Mouse (Mus musculus): ENCODE data around the gene Arhgap19.
A peak's percentile ranks its signal among the peaks of the same experiment; 100 is the strongest.

Arhgap19 gene

GRCm38 (mm10) chr19:41743396-41743795, 58.5 kb downstream of the Arhgap19 start, which contains the start of gene Slit1:
TSS of gene Slit1 (minus strand) at chr19:41743665.
- no peak for DNase-seq (ENCODE audit: low read depth, low spot score)

GRCm38 (mm10) chr19:41738896-41739295, 63.0 kb downstream of the Arhgap19 start:
- DNase-seq (ENCODE audit: low read depth, low spot score), result no peak

- DNase-seq (ENCODE audit: low read depth, low spot score), result no peak
These were observed 63.4 kb downstream of the Arhgap19 start for GRCm38 (mm10) chr19:41738429-41738805.

GRCm38 (mm10) chr19:41737657-41738428, 64.0 kb downstream of the Arhgap19 start:
- DNase-seq (ENCODE audit: low read depth, low spot score), result no peak

- peak; percentile 63 for DNase-seq (ENCODE audit: low read depth, low spot score)
These were observed 67.2 kb downstream of the Arhgap19 start for GRCm38 (mm10) chr19:41734685-41735084.

GRCm38 (mm10) chr19:41725491-41725890, 76.4 kb downstream of the Arhgap19 start:
- no peak for DNase-seq (ENCODE audit: low read depth, low spot score)

- DNase-seq (ENCODE audit: low read depth, low spot score), result no peak
These were observed 76.9 kb downstream of the Arhgap19 start for GRCm38 (mm10) chr19:41724831-41725470.

GRCm38 (mm10) chr19:41723337-41723736, 78.5 kb downstream of the Arhgap19 start:
- DNase-seq (ENCODE audit: low read depth, low spot score), result no peak

GRCm38 (mm10) chr19:41719436-41719835, 82.4 kb downstream of the Arhgap19 start:
- no peak for DNase-seq (ENCODE audit: low read depth, low spot score)
